Mouse (Mus musculus) lung, adult 2 months (tissue): ENCODE measurements around the gene Slc6a2.

ENCODE experiments used
- CTCF ChIP-seq: fragments of 200-500 bp; IDR thresholded peaks from 2 replicates; pipeline ENCODE4 v1.5.1; 2011; ENCODE audit warnings: mild to moderate bottlenecking, low read length, control low read depth; ENCODE audit not compliant: insufficient read depth
- POLR2A ChIP-seq: fragments of 200-500 bp; IDR thresholded peaks from 2 replicates; pipeline ENCODE4 v1.6.1; 2011; ENCODE audit warnings: low read depth, mild to moderate bottlenecking, control low read depth, low read length, borderline replicate concordance; ENCODE audit errors: extremely low read depth

- no peak for TF ChIP-seq CTCF
- TF ChIP-seq POLR2A, result no peak
These were observed 61.9 kb downstream of the Slc6a2 start for GRCm38 (mm10) chr8:93021738-93022137.
